Mouse (Mus musculus) left cerebral cortex, adult 8-10 months (tissue): ENCODE results near the gene Paqr9. TPM values are rescaled to one million over a fixed set of nuclear protein-coding genes. Genes with fewer than 3 reads are reported as not detected.
A peak's percentile ranks its signal among the peaks of the same experiment; 100 is the strongest.

ENCODE experiments used
- DNase-seq, 2 experiments: peaks; one replicate each; pipeline ENCODE4 v3.0.0; 2022; ENCODE audit warnings: low spot score in 2 of 2
- total RNA-seq, 4 experiments: library from RNA; stranded (reverse); gene quantifications; 2 replicates each; pipeline ENCODE4 v1.2.4; 2022

The Paqr9 gene
- total RNA-seq, 4 experiments from 2014 or later, result 28.2 to 32.0 (median 29.1) TPM

DNA sequence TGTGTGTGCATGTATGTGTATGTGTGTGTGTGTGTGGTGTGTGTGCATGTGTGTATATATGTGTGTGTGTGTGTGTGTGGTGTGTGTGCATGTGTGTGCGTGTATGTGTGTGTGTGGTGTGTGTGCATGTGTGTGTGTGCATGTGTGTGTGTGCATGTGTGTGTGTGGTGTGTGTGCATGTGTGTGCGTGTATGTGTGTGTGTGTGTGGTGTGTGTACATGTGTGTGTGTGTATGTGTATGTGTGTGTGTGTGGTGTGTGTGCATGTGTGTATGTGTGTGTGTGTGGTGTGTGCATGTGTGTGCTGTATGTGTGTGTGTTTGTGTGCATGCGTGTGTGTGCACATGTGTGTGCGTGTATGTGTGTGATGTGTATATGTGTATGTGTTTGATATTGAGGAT, 14.9 kb upstream of the Paqr9 start:
- no peak for DNase-seq

DNA sequence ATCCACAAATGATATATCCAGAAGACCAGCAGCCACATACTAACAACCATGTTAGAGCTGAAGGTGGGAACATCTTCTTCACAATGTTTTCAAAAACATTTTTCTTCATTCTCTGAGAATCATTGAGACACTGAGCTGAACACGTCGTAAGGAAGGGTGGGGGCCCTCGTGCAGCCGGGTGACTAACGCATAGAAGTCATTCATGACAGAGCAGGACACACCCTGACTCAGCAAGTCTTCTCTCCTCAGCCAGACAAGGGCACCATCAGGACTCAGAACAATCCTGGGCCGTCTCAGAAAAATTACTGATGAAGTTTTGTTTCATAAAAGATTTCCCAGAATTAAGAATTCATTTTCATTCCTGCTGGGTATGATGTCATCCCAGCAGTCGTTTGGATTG, 12.8 kb upstream of the Paqr9 start:
- no peak for DNase-seq

GRCm38 (mm10) chr9:95549626-95550411, 9.6 kb upstream of the Paqr9 start:
- DNase-seq, result no peak

DNA sequence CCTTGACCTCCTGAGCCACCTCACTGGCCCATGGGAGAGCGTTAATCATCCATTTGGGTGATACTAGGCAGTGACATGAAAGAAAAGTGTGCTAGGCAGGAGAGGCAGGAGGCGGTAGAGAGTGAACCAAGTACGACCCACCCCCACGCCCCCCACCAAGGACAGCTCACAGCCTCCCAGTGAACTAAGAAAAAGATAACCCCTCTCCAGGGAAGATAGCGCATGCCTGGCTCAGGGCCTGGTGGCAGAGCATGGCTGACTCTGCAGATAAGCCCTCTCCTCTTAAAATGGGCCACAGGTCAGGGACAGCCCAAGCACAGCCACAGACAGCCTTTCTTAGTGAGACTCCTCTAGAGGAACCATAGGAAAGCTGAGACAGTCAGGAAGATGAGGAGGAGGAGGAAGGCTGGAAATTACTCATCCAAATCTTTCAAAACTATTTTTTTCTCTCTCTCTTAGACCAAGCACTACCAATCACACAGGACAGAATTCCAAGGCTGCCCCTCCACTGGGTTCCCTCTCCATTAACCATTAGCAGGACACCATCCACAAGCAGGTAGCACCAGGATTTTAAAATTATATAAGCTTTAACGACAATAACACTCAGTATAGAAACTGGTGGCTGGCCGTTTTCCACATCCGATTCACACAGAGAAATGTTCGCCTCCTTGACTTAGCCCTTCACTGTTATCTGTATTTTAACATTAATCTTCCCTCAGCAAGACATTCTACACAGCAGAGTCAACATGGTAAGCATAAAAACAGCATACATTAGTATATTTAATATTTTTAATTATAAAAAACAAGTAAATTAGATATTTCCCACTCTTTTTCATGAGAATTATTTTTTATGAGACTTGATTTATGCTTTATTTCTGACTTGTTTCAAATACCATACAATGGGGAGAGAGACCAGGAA, 8.3 kb upstream of the Paqr9 start:
- DNase-seq, result no peak

- peak in 1 of 2 experiments; percentile 26 for DNase-seq
Observed at GRCm38 (mm10) chr9:95552175-95552705, 7.2 kb upstream of the Paqr9 start.

DNA sequence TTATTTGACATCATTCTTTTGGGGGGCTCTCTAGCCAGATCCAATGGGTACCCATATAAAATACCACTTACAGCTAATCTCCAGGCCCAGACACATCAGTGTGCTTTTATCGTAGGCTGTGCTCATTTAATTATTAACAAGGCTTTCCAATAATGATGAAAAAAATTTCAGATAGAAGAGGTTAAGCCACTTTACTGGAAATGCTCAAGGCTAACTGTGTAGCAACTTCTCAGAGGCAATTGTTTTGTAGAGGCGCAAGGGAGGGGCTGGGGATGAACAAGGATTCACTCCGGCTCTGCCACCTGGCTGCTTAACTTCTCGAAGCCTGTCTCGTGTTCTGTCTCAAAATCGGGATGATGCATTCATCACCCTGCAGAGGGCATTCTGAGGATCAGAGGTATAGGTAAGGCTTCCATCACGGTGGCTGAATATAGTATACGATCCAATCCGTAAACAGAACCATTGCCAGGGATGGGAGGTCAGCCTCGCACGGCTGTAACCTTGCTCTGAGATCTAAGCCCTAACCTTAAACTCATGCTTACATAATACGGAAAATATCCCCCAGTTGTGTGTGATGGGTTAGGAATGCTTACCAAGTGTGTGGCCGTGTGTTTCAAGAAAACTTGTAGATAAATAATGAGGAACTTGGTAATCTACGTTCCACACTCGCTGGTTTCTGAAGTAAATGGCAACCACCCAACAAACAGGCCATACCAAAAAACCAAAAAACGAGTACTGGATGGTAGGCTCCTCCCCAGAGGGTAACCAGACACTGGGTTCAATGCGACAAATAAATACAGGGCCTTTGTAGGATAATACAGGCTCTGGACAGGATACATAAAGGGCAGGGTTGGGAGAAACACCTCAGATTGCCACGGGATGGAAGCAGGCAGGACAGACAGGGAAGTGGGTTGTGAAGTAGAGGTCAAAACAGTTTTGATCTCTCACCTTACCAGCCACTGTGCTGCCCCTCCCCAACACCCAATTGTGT, 4.9 kb upstream of the Paqr9 start:
- no peak for DNase-seq

DNA sequence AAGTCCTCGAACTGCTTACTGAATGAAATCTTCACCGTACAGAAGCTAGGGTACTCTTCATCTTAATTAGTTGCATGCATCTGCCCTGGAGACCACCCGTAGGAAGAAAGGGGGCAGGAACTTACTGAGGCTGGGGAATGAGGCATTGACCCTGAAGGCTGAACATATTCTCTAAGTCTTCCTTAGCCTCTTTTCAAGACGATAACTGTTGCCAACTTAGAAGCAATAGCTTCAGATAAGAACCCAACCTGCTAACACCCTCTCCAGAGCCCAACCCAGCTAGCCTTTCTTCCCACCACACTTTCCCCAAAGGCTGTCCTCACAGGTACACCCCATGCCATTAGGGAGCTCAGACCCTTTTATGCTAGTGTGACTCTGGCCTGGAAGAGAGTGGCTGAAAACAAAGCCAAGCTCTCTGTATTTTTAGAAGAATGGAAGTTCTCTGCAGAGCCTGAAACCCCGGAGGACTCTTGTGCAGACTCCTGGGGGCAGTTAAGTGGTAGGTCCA, 4.2 kb upstream of the Paqr9 start:
- DNase-seq, result no peak

GRCm38 (mm10) chr9:95556067-95556512, 3.4 kb upstream of the Paqr9 start:
- DNase-seq, result no peak

DNA sequence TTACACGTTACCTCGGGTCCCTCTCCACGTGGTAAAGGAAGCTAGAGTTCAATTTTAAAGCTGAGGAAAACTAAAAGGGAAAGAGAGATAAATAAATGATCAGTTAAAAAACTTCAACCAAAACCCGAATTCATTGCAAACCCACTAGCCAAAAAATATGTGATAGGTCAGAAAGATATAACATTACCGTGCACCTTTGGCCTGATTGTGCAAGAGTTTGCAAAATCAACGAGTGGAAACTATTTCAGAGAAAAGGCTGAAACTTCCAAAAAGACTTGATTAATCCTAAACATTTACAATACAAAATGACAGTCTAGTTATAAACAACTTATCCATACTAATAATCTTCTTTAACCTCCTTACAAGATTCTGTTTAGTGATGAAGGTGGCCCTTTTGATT, 1.7 kb upstream of the Paqr9 start:
- no peak for DNase-seq

DNA sequence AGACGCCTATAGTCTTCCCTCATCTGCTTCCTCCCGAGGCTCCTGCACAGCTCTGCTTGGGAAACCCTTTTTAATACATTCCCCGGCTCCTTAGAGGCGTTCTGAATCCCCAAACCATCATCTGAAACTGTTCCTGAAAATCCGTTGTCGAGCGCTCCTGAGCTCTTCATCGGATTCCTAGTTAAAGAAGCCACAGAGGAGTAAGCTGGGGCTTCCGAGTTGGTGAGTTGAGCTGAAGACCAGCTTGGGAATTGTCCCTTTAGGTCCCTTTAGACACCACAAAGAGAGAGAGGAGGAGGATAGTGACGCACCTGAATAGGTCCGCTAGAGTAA, 765 bp upstream of the Paqr9 start:
- no peak for DNase-seq

GRCm38 (mm10) chr9:95559936-95560735, 679 bp downstream of the Paqr9 start:
- peak in 1 of 2 experiments; percentile 64 for DNase-seq

DNA sequence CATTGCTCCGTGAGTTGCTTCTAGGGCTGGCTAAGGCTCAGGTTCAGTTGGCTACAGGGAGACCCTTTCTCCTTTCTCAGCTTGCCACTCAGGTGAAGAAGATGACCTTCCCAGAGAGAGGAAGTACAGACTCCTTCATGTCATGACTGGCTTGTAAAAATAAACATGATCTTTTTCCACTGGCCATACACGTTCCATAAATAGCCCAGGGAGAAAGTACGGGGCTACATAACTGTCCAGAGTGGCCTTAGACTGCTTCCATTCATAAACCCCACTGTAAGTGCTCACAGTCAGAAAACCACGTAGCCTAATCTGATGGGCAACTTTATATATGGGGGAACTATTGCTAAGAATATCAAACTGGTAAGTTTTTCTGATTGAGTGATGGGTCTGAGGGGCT, 4.6 kb downstream of the Paqr9 start:
- DNase-seq, result no peak

DNA sequence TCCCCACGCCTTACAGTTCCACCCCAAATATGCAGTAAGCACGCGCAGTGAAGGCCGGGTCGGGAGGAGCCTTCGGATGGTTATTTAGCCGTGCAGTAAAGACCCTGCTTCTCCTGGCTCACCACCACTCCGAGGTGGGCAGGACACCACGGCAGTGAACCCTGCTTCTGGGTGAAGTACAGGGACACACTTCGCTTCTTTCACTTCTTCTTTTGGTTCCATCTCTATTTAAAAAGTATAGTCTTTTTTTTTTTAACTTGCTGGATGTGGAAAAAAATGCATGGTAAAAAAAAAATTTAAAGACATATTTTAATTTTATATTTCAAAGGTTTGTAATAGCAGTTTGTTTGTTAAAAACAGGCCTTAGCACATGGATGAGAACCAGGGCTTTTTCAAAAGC, 6.9 kb downstream of the Paqr9 start:
- no peak for DNase-seq

GRCm38 (mm10) chr9:95566931-95567330, 7.5 kb downstream of the Paqr9 start:
- DNase-seq, result no peak

GRCm38 (mm10) chr9:95569249-95569648, 9.8 kb downstream of the Paqr9 start:
- DNase-seq, result no peak

GRCm38 (mm10) chr9:95569966-95570365, 10.5 kb downstream of the Paqr9 start:
- no peak for DNase-seq

DNA sequence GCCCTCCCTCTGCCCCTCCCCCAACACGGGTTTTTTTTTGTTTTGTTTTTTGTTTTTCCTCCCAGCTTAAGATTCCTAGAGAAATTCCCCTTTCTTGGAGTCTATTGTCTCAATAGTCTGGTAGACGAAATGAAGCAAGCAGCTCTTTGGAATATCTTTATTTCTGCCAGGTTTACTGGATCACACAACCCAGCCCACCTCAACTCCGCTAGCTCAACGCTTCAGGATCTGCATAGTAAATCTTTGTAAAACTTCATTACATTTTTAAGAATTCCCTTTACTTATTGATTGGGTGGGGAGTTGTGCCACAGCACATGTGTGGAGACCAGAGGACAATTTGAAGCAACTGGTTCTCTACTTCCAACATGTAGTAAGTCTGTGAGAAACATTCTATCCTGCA, 11.1 kb downstream of the Paqr9 start:
- DNase-seq, result no peak

GRCm38 (mm10) chr9:95571494-95571893, 12.0 kb downstream of the Paqr9 start:
- no peak for DNase-seq

GRCm38 (mm10) chr9:95572558-95572957, 13.1 kb downstream of the Paqr9 start:
- DNase-seq, result no peak

GRCm38 (mm10) chr9:95574116-95574515, 14.7 kb downstream of the Paqr9 start:
- DNase-seq, result no peak
